Mouse (Mus musculus) neural tube, embryonic 15.5 days (tissue): ENCODE measurements at regions not wholly inside any gene's neighbourhood (a gene's known extent, or its start where the extent isn't known, plus 50 kb on each side); places are given as distances from the start of the nearest gene placed in this dataset.
A peak's percentile ranks its signal among the peaks of the same experiment; 100 is the strongest.

Source experiments
- ATAC-seq: fragments of 200-750 bp; cut with Nextera tagmentation; 2 replicates; pipeline ENCODE4 v1.8.0; 2017; ENCODE audit warnings: mild to moderate bottlenecking, moderate TSS enrichment, moderate library complexity; ENCODE audit not compliant: low FRiP score
- H3K27ac ChIP-seq: fragments of 300-500 bp; sonication (generic); replicated peaks from 2 replicates; pipeline ENCODE4 v1.5.1; 2015; ENCODE audit warnings: mild to moderate bottlenecking, inconsistent platforms
- H3K27me3 ChIP-seq: fragments of 300-500 bp; sonication (generic); replicated peaks from 2 replicates; pipeline ENCODE4 v1.6.1; 2015; ENCODE audit warnings: inconsistent platforms
- H3K36me3 ChIP-seq: fragments of 300-500 bp; sonication (generic); 2 replicates; pipeline ENCODE4 v1.6.1; 2015; ENCODE audit warnings: inconsistent platforms
- H3K4me1 ChIP-seq: fragments of 300-500 bp; sonication (generic); 2 replicates; pipeline ENCODE4 v1.6.1; 2015; ENCODE audit warnings: inconsistent platforms
- H3K4me2 ChIP-seq: fragments of 300-500 bp; sonication (generic); 2 replicates; pipeline ENCODE4 v1.6.1; 2015; ENCODE audit warnings: inconsistent platforms, mild to moderate bottlenecking, moderate library complexity
- H3K4me3 ChIP-seq: fragments of 300-500 bp; sonication (generic); replicated peaks from 2 replicates; pipeline ENCODE4 v1.5.1; 2015; ENCODE audit warnings: mild to moderate bottlenecking, inconsistent platforms
- H3K9ac ChIP-seq: fragments of 300-500 bp; sonication (generic); replicated peaks from 2 replicates; pipeline ENCODE4 v1.6.1; 2015; ENCODE audit warnings: mild to moderate bottlenecking, inconsistent platforms
- H3K9me3 ChIP-seq: fragments of 300-500 bp; sonication (generic); replicated peaks from 2 replicates; pipeline ENCODE4 v1.6.1; 2016; ENCODE audit warnings: inconsistent platforms
- WGBS: fragments of 180-500 bp; shearing (Covaris S2); methylation state at CpG from one replicate; pipeline ENCODE4 v1.1.7; 2015; ENCODE audit warnings: mixed read lengths; 5-methylcytosine and 5-hydroxymethylcytosine counted together

- H3K27ac ChIP-seq: no peak overlapping the region
- H3K4me2 ChIP-seq: no peak overlapping the region
- ATAC-seq: no peak
- H3K4me3 ChIP-seq: no peak overlapping the region
- no peaks in the 10 kb centered on the region for H3K36me3 ChIP-seq
- peaks cover 6% of the 10 kb centered on the region; the same call in 1 of the 2 replicates for H3K4me1 ChIP-seq
- no peak overlapping the region for H3K9ac ChIP-seq
- 15% methylated on average over 2 of the region's 2 CpGs for WGBS
- H3K9me3 ChIP-seq: no peaks in the 10 kb centered on the region
- no peaks in the 10 kb centered on the region for H3K27me3 ChIP-seq
Observed at GRCm38 (mm10) chr4:54613611-54614010, 331.2 kb upstream of the Zfp462 start.

GRCm38 (mm10) chr4:54615886-54616285 lies 329.0 kb upstream of the Zfp462 start:
- Histone ChIP-seq H3K4me2 (no peak overlapping the region), H3K27ac (no peak overlapping the region), H3K27me3 (no peaks in the 10 kb centered on the region), H3K36me3 (no peaks in the 10 kb centered on the region), H3K4me1 (peaks cover 6% of the 10 kb centered on the region; the same call in 1 of the 2 replicates), H3K9ac (no peak overlapping the region), H3K4me3 (no peak overlapping the region), H3K9me3 (no peaks in the 10 kb centered on the region)
- 57% methylated on average over 1 of the region's 1 CpGs for WGBS
- no peak for ATAC-seq

GRCm38 (mm10) chr4:54624024-54624873 lies 320.6 kb upstream of the Zfp462 start:
- Histone ChIP-seq H3K27me3 (no peaks in the 10 kb centered on the region), H3K4me1 (0 out of 2 replicates have a peak, but pooled peaks cover 5% of the 10 kb centered on the region), H3K4me2 (peak overlapping the region; percentile 13), H3K9ac (no peak overlapping the region), H3K4me3 (no peak overlapping the region), H3K9me3 (no peaks in the 10 kb centered on the region; the same call in 1 of the 2 replicates), H3K36me3 (no peaks in the 10 kb centered on the region), H3K27ac (no peak overlapping the region)
- ATAC-seq: no peak
- 54% methylated on average over 20 of the region's 20 CpGs for WGBS

GRCm38 (mm10) chr4:54636986-54637641 lies 307.7 kb upstream of the Zfp462 start:
- Histone ChIP-seq H3K4me1 (no peaks in the 10 kb centered on the region), H3K4me3 (no peak overlapping the region), H3K36me3 (no peaks in the 10 kb centered on the region), H3K27me3 (no peaks in the 10 kb centered on the region), H3K27ac (peak overlapping the region; percentile 41; the same call in 1 of the 2 replicates), H3K9me3 (no peaks in the 10 kb centered on the region), H3K9ac (no peak overlapping the region), H3K4me2 (no peak overlapping the region)
- peak; percentile 90 for ATAC-seq
- WGBS: 21% methylated on average over 3 of the region's 3 CpGs

- no peaks in the 10 kb centered on the region for H3K27me3 ChIP-seq
- H3K9ac ChIP-seq: no peak overlapping the region
- H3K4me2 ChIP-seq: no peak overlapping the region
- H3K4me3 ChIP-seq: no peak overlapping the region
- H3K9me3 ChIP-seq: no peaks in the 10 kb centered on the region
- no peak overlapping the region for H3K27ac ChIP-seq
- H3K36me3 ChIP-seq: no peaks in the 10 kb centered on the region
- peaks cover 10% of the 10 kb centered on the region; the same call in 1 of the 2 replicates for H3K4me1 ChIP-seq
- ATAC-seq: no peak
- 76% methylated on average over 11 of the region's 11 CpGs for WGBS
Observed at GRCm38 (mm10) chr4:54646033-54646432, 298.8 kb upstream of the Zfp462 start.

- no peak overlapping the region for H3K4me3 ChIP-seq
- no peak overlapping the region for H3K9ac ChIP-seq
- WGBS: 41% methylated on average over 8 of the region's 8 CpGs
- H3K4me1 ChIP-seq: peaks cover 10% of the 10 kb centered on the region; the same call in 1 of the 2 replicates
- ATAC-seq: no peak
- no peaks in the 10 kb centered on the region for H3K9me3 ChIP-seq
- peak overlapping the region; percentile 10 for H3K27ac ChIP-seq
- H3K4me2 ChIP-seq: no peak overlapping the region
- H3K27me3 ChIP-seq: no peaks in the 10 kb centered on the region
- H3K36me3 ChIP-seq: no peaks in the 10 kb centered on the region
Observed at GRCm38 (mm10) chr4:54646459-54646858, 298.4 kb upstream of the Zfp462 start.

- H3K27me3 ChIP-seq: no peaks in the 10 kb centered on the region
- H3K27ac ChIP-seq: no peak overlapping the region
- no peaks in the 10 kb centered on the region for H3K36me3 ChIP-seq
- no peak overlapping the region for H3K4me3 ChIP-seq
- H3K4me1 ChIP-seq: peaks cover 28% of the 10 kb centered on the region
- H3K9ac ChIP-seq: no peak overlapping the region
- H3K9me3 ChIP-seq: no peaks in the 10 kb centered on the region
- no peak for ATAC-seq
- WGBS: 77% methylated on average over 4 of the region's 4 CpGs
- no peak overlapping the region for H3K4me2 ChIP-seq
Observed at GRCm38 (mm10) chr4:54648254-54648653, 296.6 kb upstream of the Zfp462 start.

GRCm38 (mm10) chr4:54651646-54652110 lies 293.2 kb upstream of the Zfp462 start:
- Histone ChIP-seq H3K4me3 (no peak overlapping the region), H3K9ac (no peak overlapping the region), H3K4me2 (no peak overlapping the region), H3K9me3 (no peaks in the 10 kb centered on the region), H3K4me1 (peaks cover 22% of the 10 kb centered on the region), H3K36me3 (no peaks in the 10 kb centered on the region), H3K27ac (peak overlapping the region; percentile 77), H3K27me3 (no peaks in the 10 kb centered on the region)
- no peak for ATAC-seq

GRCm38 (mm10) chr4:54652111-54653021 lies 292.5 kb upstream of the Zfp462 start:
- H3K4me2 ChIP-seq: peak overlapping the region; percentile 27
- WGBS: 11% methylated on average over 11 of the region's 11 CpGs
- no peaks in the 10 kb centered on the region for H3K27me3 ChIP-seq
- H3K4me1 ChIP-seq: peaks cover 20% of the 10 kb centered on the region
- H3K9ac ChIP-seq: no peak overlapping the region
- H3K9me3 ChIP-seq: no peaks in the 10 kb centered on the region
- no peaks in the 10 kb centered on the region for H3K36me3 ChIP-seq
- no peak overlapping the region for H3K4me3 ChIP-seq
- peak; percentile 87 for ATAC-seq
- H3K27ac ChIP-seq: peak overlapping the region; percentile 77

GRCm38 (mm10) chr4:54653097-54653776 lies 291.6 kb upstream of the Zfp462 start:
- 21% methylated on average over 10 of the region's 10 CpGs for WGBS
- Histone ChIP-seq H3K4me2 (peak overlapping the region; percentile 27), H3K4me3 (no peak overlapping the region), H3K27ac (peak overlapping the region; percentile 77), H3K27me3 (no peaks in the 10 kb centered on the region), H3K9me3 (no peaks in the 10 kb centered on the region), H3K36me3 (no peaks in the 10 kb centered on the region), H3K4me1 (peaks cover 20% of the 10 kb centered on the region), H3K9ac (no peak overlapping the region)
- ATAC-seq: peak; percentile 69
